In the genomic region with DNA sequence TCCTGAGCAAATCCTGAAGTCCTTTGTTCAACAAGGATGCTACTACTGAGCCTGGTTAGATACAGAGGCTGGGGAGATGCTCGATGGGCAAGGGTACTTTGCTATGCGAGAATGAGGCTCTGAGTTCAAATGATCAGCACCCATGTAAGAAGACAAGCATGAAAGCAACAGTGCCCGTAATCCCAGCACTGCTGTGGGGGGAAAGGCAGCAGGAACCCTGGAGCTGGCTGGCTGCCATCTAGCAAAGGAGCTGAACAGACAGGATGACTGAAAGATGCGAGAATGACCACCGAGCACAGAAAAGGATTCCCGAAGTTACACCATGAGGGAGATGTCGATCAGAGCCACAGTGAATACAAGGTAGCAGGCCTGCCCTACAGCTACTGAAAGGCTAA, we compare ENCODE assay signal across 16 mouse cellular contexts.
DNase-seq lines count a peak whose midpoint lies in the region; ATAC-seq and TF ChIP-seq lines count a peak whose summit lies in the region.
"Had no signal": no experiment of that assay in that cellular context is flagged by ENCODE, and none has a peak within 500 bp of the region (broad histone marks: within the 10 kb centered on the region; RNA-seq: fewer than 3 reads in every experiment).

No protein-coding gene starts in this region.

- no peak overlapping the region for H3K4me2 ChIP-seq in midbrain, embryonic 14.5 days (ENCODE audit: low read length)
- H3K4me2 ChIP-seq in liver, embryonic 12.5 days, result no peak overlapping the region
- H3K4me2 ChIP-seq: heart, embryonic 12.5 days; liver, embryonic 11.5 days had no signal

- no peak overlapping the region for H3K9ac ChIP-seq in midbrain, embryonic 14.5 days (replicated peaks; ENCODE audit: low read length)
- H3K9ac ChIP-seq in liver, embryonic 12.5 days, result no peak overlapping the region
- H3K9ac ChIP-seq: heart, embryonic 12.5 days had no signal

- no peak for ATAC-seq in midbrain, embryonic 14.5 days (ENCODE audit: low FRiP score, low TSS enrichment)
- ATAC-seq in liver, embryonic 12.5 days, result no peak
- ATAC-seq: lung, postnatal 0 days had no signal

- no peaks in the 10 kb centered on the region for H3K36me3 ChIP-seq in midbrain, embryonic 14.5 days (ENCODE audit: control insufficient read depth, insufficient read depth, low read length)
- no peaks in the 10 kb centered on the region for H3K36me3 ChIP-seq in liver, embryonic 12.5 days
- H3K36me3 ChIP-seq: heart, embryonic 12.5 days had no signal

- no peaks in the 10 kb centered on the region for H3K27me3 ChIP-seq in midbrain, embryonic 14.5 days (ENCODE audit: control insufficient read depth, insufficient read depth, low read length)
- H3K27me3 ChIP-seq in liver, embryonic 12.5 days (replicated peaks), result no peaks in the 10 kb centered on the region
- H3K27me3 ChIP-seq: heart, embryonic 12.5 days had no signal

- no peaks in the 10 kb centered on the region for H3K9me3 ChIP-seq in midbrain, embryonic 14.5 days (ENCODE audit: control insufficient read depth, low read length)
- no peaks in the 10 kb centered on the region for H3K9me3 ChIP-seq in liver, embryonic 12.5 days (replicated peaks)
- H3K9me3 ChIP-seq: heart, embryonic 12.5 days; megakaryocyte, embryonic 14.5 days had no signal

- 44% methylated on average over 7 of the region's 7 CpGs for WGBS in midbrain, embryonic 14.5 days
- 58% methylated on average over 7 of the region's 7 CpGs for WGBS in liver, embryonic 12.5 days (ENCODE audit: insufficient replicate concordance)

- peaks cover 20% of the 10 kb centered on the region; the same call in 1 of the 2 replicates for H3K4me1 ChIP-seq in midbrain, embryonic 14.5 days (ENCODE audit: control insufficient read depth, insufficient read depth, low read length)
- no peaks in the 10 kb centered on the region for H3K4me1 ChIP-seq in liver, embryonic 12.5 days
- H3K4me1 ChIP-seq: megakaryocyte, embryonic 14.5 days had no signal

- no peak overlapping the region for H3K4me3 ChIP-seq in midbrain, embryonic 14.5 days (replicated peaks; ENCODE audit: low read depth, low read length)
- H3K4me3 ChIP-seq in liver, embryonic 12.5 days, result no peak overlapping the region
- H3K4me3 ChIP-seq: erythroblast, embryonic 14.5 days; heart, embryonic 12.5 days; megakaryocyte, embryonic 14.5 days; myocyte had no signal

- H3K27ac ChIP-seq in midbrain, embryonic 14.5 days (replicated peaks; ENCODE audit: low read depth, low read length), result no peak overlapping the region; the same call in 1 of the 2 replicates
- H3K27ac ChIP-seq in liver, embryonic 12.5 days, result no peak overlapping the region

- no peak for TF ChIP-seq POLR2A in brain, embryonic 14.5 days (IDR thresholded peaks at IDR 0.05; ENCODE audit: borderline replicate concordance, extremely low read depth, insufficient read depth, insufficient read length, poor library complexity, severe bottlenecking)

- peak; percentile 40 for DNase-seq in gastrocnemius, postnatal 10 days
- no peak for DNase-seq in gastrocnemius, adult 8-10 months (ENCODE audit: low spot score in 2 of 2)
- DNase-seq in lung, postnatal 10 days, result peak; percentile 18
- no peak for DNase-seq in lung, adult 18-20 months
- peak; percentile 74 for DNase-seq in brain, embryonic 14.5 days (ENCODE audit: low read depth)
- peak; percentile 53 for DNase-seq in midbrain, embryonic 14.5 days
- DNase-seq: B cell, adult 2 months; kidney, adult 8-10 months; thymus, adult 2 months had no signal

- no peak for TF ChIP-seq CTCF in brain, embryonic 14.5 days (IDR thresholded peaks at IDR 0.05; ENCODE audit: borderline replicate concordance, extremely low read depth, insufficient read depth, insufficient read length)

Comparison
In these comparisons a context has a peak if more than half of its experiments do, and no peak if none do; other contexts are left out.
1. DNase-seq: peak in gastrocnemius, postnatal 10 days (single experiment), lung, postnatal 10 days (single experiment), brain, embryonic 14.5 days (single experiment) and midbrain, embryonic 14.5 days (single experiment); none in gastrocnemius, adult 8-10 months (0 of 2) and lung, adult 18-20 months (0 of 2).